Mouse (Mus musculus): Measurements from ENCODE around the gene Vwde. TPM values are rescaled to one million over a fixed set of nuclear protein-coding genes. Genes with fewer than 3 reads are reported as not detected.
A peak's percentile ranks its signal among the peaks of the same experiment; 100 is the strongest.

Gene Vwde
- polyA plus RNA-seq, 1 experiment from 2014 or later: not detected

DNA sequence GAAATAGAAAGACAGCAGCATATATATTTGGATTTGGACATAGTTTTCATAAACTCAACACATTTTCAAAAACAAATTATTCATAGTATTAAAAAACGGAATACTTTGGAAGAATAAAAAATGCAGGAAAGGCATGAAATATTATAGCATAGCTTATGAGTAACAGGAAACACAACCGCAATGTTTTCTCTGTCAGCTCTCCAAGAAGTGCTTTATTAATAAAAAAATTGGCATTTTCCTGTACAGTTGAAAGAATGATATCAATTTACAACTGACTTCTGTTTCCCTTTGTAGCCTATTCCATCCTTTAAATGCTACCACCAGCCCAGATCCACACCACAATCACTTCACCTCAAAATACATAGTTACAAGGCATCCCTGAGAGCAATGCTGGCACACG, 44.7 kb downstream of the Vwde start:
- H3K36me3 ChIP-seq (replicated peaks; ENCODE audit: insufficient read depth, low read length): no peaks in the 10 kb centered on the region
- 64% methylated on average over 3 of the region's 3 CpGs for WGBS (ENCODE audit: insufficient replicate concordance)
- DNase-seq: no peak
- ATAC-seq: no peak
- H3K9me3 ChIP-seq (ENCODE audit: low read length): no peaks in the 10 kb centered on the region
- no peaks in the 10 kb centered on the region for H3K27me3 ChIP-seq (ENCODE audit: insufficient read depth, low read length)
- H3K4me3 ChIP-seq (ENCODE audit: low read depth, low read length): no peak overlapping the region
- no peak overlapping the region for H3K9ac ChIP-seq (replicated peaks)
- TF ChIP-seq EP300 (IDR thresholded peaks at IDR 0.05; ENCODE audit: low read depth): no peak
- no peak overlapping the region for H3K27ac ChIP-seq (ENCODE audit: low read depth)
- no peak overlapping the region for H3K4me2 ChIP-seq (ENCODE audit: low read depth, low read length)
- no peaks in the 10 kb centered on the region for H3K4me1 ChIP-seq (ENCODE audit: insufficient read depth)

DNA sequence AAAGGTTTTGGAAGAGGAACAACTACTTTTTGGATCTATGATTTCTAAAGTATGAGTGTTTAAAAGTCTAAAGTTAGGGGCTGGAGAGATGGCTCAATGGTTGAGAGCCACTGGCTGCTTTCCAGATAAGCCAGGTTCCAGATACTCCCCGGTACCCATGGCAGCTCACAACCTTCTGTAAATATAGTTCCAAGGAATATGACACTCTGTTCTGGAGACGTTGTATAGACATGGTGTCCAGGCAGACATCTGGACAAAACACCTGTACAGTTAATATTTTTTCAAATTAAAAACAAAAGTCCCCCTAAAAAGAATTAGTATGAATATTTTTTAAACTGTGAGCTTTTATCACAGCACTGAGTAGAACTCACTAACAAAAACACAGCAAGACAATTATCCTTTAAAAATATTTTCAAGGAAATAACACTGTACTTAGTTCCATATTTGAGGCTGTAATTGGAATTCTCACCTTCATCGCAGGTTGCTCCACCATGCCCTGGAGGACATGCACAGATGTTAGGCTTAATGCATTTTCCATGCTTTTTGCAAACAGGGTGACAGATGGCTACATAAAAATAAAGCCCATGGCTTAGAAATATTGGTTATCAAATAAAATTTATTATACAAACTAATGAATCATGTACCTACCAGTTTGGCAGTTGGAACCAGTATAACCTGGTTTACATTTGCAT, 55.2 kb downstream of the Vwde start:
- DNase-seq: no peak
- Histone ChIP-seq H3K9ac (replicated peaks) (no peak overlapping the region), H3K27ac (ENCODE audit: low read depth) (no peak overlapping the region), H3K4me2 (ENCODE audit: low read depth, low read length) (no peak overlapping the region), H3K9me3 (ENCODE audit: low read length) (no peaks in the 10 kb centered on the region), H3K4me3 (ENCODE audit: low read depth, low read length) (no peak overlapping the region), H3K4me1 (ENCODE audit: insufficient read depth) (no peaks in the 10 kb centered on the region), H3K36me3 (replicated peaks; ENCODE audit: insufficient read depth, low read length) (no peaks in the 10 kb centered on the region), H3K27me3 (ENCODE audit: insufficient read depth, low read length) (no peaks in the 10 kb centered on the region)
- TF ChIP-seq EP300 (IDR thresholded peaks at IDR 0.05; ENCODE audit: low read depth) (no peak), CTCF (IDR thresholded peaks at IDR 0.05; ENCODE audit: low read depth) (no peak)
- no peak for ATAC-seq
- WGBS (ENCODE audit: insufficient replicate concordance): 63% methylated on average over 3 of the region's 3 CpGs

DNA sequence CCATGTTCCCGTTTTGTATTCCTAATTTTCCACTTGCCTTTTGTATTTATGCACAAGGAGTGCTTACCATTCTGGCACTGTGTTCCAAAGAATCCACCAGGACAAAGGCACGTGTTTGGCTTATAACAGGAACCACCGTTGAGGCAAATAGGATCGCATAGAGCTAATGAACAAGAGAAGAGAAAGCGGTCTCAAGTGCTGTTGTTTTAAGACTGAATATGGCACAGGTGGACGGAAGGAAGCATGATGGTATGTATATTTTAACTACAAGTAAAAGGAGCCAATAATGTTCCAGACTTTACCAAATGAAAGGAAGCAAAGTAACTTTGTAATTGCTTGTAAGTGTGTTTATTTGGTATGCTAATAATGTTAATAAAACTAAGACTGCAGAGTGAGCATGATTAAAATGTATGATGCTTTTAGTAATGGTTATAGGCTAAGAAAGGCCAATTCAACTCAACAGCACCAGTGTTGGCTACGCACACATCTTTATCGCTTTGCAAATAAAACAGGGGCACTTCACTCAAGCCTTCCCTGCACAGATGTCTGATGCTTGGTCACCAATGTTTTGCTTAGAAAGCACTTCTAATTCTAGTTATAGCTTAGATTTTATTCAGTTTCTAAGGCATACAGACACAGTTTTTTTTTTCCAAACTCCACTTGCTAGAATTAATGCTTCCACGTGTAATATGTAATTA, 58.4 kb downstream of the Vwde start:
- H3K4me3 ChIP-seq (ENCODE audit: low read depth, low read length): no peak overlapping the region
- H3K27ac ChIP-seq (ENCODE audit: low read depth): no peak overlapping the region
- H3K9me3 ChIP-seq (ENCODE audit: low read length): no peaks in the 10 kb centered on the region
- no peak overlapping the region for H3K4me2 ChIP-seq (ENCODE audit: low read depth, low read length)
- no peak for DNase-seq
- H3K27me3 ChIP-seq (ENCODE audit: insufficient read depth, low read length): no peaks in the 10 kb centered on the region
- TF ChIP-seq EP300 (IDR thresholded peaks at IDR 0.05; ENCODE audit: low read depth) (no peak), CTCF (IDR thresholded peaks at IDR 0.05; ENCODE audit: low read depth) (no peak)
- H3K9ac ChIP-seq (replicated peaks): no peak overlapping the region
- H3K36me3 ChIP-seq (replicated peaks; ENCODE audit: insufficient read depth, low read length): no peaks in the 10 kb centered on the region
- no peak for ATAC-seq
- 77% methylated on average over 9 of the region's 9 CpGs for WGBS (ENCODE audit: insufficient replicate concordance)
- H3K4me1 ChIP-seq (ENCODE audit: insufficient read depth): no peaks in the 10 kb centered on the region

DNA sequence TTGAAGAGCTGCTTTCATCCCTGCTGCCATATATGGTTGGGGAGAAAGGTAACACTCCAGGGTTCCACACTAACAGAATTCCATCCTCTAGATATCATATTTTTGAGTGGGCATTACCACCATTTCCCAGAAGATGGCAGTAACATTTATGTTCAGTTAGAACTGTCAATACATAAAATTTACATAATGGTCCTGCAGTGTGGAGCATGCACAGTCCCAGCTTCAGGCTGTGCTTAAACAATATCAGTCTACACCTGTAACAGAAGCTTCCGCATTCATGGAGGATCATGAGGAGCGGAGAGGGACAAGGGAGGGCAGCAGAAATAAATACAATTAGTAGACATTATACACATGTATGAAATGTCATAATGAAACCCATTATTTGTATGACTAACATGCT, 65.3 kb downstream of the Vwde start:
- TF ChIP-seq EP300 (IDR thresholded peaks at IDR 0.05; ENCODE audit: low read depth) (no peak), CTCF (IDR thresholded peaks at IDR 0.05; ENCODE audit: low read depth) (peak; percentile 15; the same call in 1 of the 2 replicates)
- no peak for ATAC-seq

DNA sequence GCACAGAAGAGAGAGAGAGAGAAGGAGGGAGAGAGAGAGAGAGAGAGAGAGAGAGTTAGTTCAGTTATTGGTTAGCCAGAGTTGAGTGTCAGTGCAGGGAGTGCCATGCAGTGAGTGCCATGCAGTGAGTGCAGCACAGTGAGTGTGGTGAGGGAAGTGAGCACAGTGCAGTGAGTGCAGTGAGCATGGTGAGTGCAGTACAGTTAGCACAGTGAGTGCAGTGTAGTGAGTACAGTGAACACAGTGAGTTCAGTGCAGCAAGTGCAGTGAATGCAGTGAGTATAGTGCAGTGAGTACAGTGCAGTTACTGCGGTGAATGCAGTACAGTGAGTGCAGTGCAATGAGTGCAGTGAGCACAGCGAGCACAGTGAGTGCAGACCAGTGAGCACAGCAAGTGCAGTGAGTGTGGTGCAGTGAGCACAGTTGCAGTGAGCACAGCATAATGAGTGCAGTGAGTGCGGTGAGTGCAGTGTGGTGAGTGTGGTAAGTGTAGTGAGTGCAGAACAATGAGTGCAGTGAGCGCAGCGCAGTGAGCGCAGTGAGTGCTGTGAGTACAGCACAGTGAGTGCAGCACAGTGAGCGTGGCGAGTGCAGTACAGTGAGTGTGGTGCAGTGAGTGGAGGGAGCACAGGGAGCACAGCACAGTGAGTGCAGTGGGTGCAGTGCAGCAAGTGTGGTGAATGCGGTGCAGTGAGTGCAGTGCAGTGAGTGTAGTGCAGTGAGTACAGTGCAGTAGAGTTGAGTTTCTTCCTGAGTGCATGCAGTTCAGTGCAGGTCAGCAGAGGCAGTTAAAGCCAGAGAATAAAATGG, 70.7 kb downstream of the Vwde start:
- H3K27me3 ChIP-seq (ENCODE audit: insufficient read depth, low read length): no peaks in the 10 kb centered on the region
- no peak overlapping the region for H3K4me3 ChIP-seq (ENCODE audit: low read depth, low read length)
- no peaks in the 10 kb centered on the region for H3K36me3 ChIP-seq (replicated peaks; ENCODE audit: insufficient read depth, low read length)
- ATAC-seq (no peak), DNase-seq (no peak)
- TF ChIP-seq EP300 (IDR thresholded peaks at IDR 0.05; ENCODE audit: low read depth) (no peak), CTCF (IDR thresholded peaks at IDR 0.05; ENCODE audit: low read depth) (no peak)
- H3K9ac ChIP-seq (replicated peaks): no peak overlapping the region
- H3K4me1 ChIP-seq (ENCODE audit: insufficient read depth): no peaks in the 10 kb centered on the region
- no peaks in the 10 kb centered on the region for H3K9me3 ChIP-seq (ENCODE audit: low read length)
- H3K4me2 ChIP-seq (ENCODE audit: low read depth, low read length): no peak overlapping the region
- H3K27ac ChIP-seq (ENCODE audit: low read depth): no peak overlapping the region
- 85% methylated on average over 9 of the region's 9 CpGs for WGBS (ENCODE audit: insufficient replicate concordance)

More for the DNA sequence above, 65.3 kb downstream of the Vwde start:
- no peak overlapping the region for H3K4me2 ChIP-seq (ENCODE audit: low read depth, low read length)
- no peaks in the 10 kb centered on the region for H3K9me3 ChIP-seq (ENCODE audit: low read length)
- H3K27me3 ChIP-seq (ENCODE audit: insufficient read depth, low read length): no peaks in the 10 kb centered on the region
- no peak overlapping the region for H3K9ac ChIP-seq (replicated peaks)
- no peak for DNase-seq
- H3K27ac ChIP-seq (ENCODE audit: low read depth): no peak overlapping the region
- no peak overlapping the region for H3K4me3 ChIP-seq (ENCODE audit: low read depth, low read length)
- H3K4me1 ChIP-seq (ENCODE audit: insufficient read depth): no peaks in the 10 kb centered on the region
- 85% methylated on average over 2 of the region's 2 CpGs for WGBS (ENCODE audit: insufficient replicate concordance)
- H3K36me3 ChIP-seq (replicated peaks; ENCODE audit: insufficient read depth, low read length): no peaks in the 10 kb centered on the region

GRCm38 (mm10) chr6:13152062-13152640, 72.6 kb downstream of the Vwde start:
- Histone ChIP-seq H3K4me3 (ENCODE audit: low read depth, low read length) (no peak overlapping the region), H3K4me2 (ENCODE audit: low read depth, low read length) (no peak overlapping the region)

More at GRCm38 (mm10) chr6:13152062-13152640, 72.6 kb downstream of the Vwde start:
- Histone ChIP-seq H3K9ac (replicated peaks) (no peak overlapping the region), H3K27me3 (ENCODE audit: insufficient read depth, low read length) (no peaks in the 10 kb centered on the region), H3K9me3 (ENCODE audit: low read length) (no peaks in the 10 kb centered on the region), H3K36me3 (replicated peaks; ENCODE audit: insufficient read depth, low read length) (no peaks in the 10 kb centered on the region), H3K27ac (ENCODE audit: low read depth) (no peak overlapping the region), H3K4me1 (ENCODE audit: insufficient read depth) (no peaks in the 10 kb centered on the region)
- ATAC-seq (no peak), DNase-seq (no peak)
- peak; percentile 69 for TF ChIP-seq CTCF (IDR thresholded peaks at IDR 0.05; ENCODE audit: low read depth)
- TF ChIP-seq EP300 (IDR thresholded peaks at IDR 0.05; ENCODE audit: low read depth): no peak
- 81% methylated on average over 1 of the region's 1 CpGs for WGBS (ENCODE audit: insufficient replicate concordance)
